Mouse (Mus musculus): ENCODE data around the gene Lrrc27. TPM values are rescaled to one million over a fixed set of nuclear protein-coding genes. Genes with fewer than 3 reads are reported as not detected.

The Lrrc27 gene
- polyA plus RNA-seq, 1 experiment from 2014 or later: 6.3 TPM

GRCm38 (mm10) chr7:139224070-139224469 is 11.3 kb downstream of the Lrrc27 start:
- Histone ChIP-seq H3K9ac (ENCODE audit: low read length) (no peak overlapping the region), H3K4me2 (ENCODE audit: low read depth, low read length, severe bottlenecking) (no peak overlapping the region), H3K27me3 (ENCODE audit: control insufficient read depth, insufficient read depth, low read length) (no peaks in the 10 kb centered on the region), H3K9me3 (ENCODE audit: control insufficient read depth, low read length) (no peaks in the 10 kb centered on the region), H3K36me3 (ENCODE audit: control insufficient read depth, insufficient read depth, low read length) (no peaks in the 10 kb centered on the region), H3K27ac (ENCODE audit: low read depth, low read length) (no peak overlapping the region), H3K4me3 (ENCODE audit: low read depth, low read length) (no peak overlapping the region), H3K4me1 (replicated peaks; ENCODE audit: control insufficient read depth, insufficient read depth, low read length) (no peaks in the 10 kb centered on the region)
- 83% methylated on average over 1 of the region's 1 CpGs for WGBS
- DNase-seq (ENCODE audit: low spot score): no peak
- ATAC-seq (replicated peaks; ENCODE audit: low FRiP score): no peak

GRCm38 (mm10) chr7:139224725-139225124 is 11.9 kb downstream of the Lrrc27 start:
- H3K9ac ChIP-seq (ENCODE audit: low read length): no peak overlapping the region
- WGBS: 79% methylated on average over 8 of the region's 8 CpGs

GRCm38 (mm10) chr7:139226416-139226815 is 13.6 kb downstream of the Lrrc27 start:
- 87% methylated on average over 7 of the region's 7 CpGs for WGBS
- ATAC-seq (replicated peaks; ENCODE audit: low FRiP score) (no peak), DNase-seq (ENCODE audit: low spot score) (peak; percentile 47)
- H3K27ac ChIP-seq (ENCODE audit: low read depth, low read length): no peak overlapping the region
- no peaks in the 10 kb centered on the region for H3K27me3 ChIP-seq (ENCODE audit: control insufficient read depth, insufficient read depth, low read length)
- H3K9me3 ChIP-seq (ENCODE audit: control insufficient read depth, low read length): no peaks in the 10 kb centered on the region
- H3K4me1 ChIP-seq (replicated peaks; ENCODE audit: control insufficient read depth, insufficient read depth, low read length): no peaks in the 10 kb centered on the region
- no peak overlapping the region for H3K4me2 ChIP-seq (ENCODE audit: low read depth, low read length, severe bottlenecking)
- no peak overlapping the region for H3K4me3 ChIP-seq (ENCODE audit: low read depth, low read length)
- no peaks in the 10 kb centered on the region for H3K36me3 ChIP-seq (ENCODE audit: control insufficient read depth, insufficient read depth, low read length)
- no peak overlapping the region for H3K9ac ChIP-seq (ENCODE audit: low read length)

More at GRCm38 (mm10) chr7:139224725-139225124, 11.9 kb downstream of the Lrrc27 start:
- no peak overlapping the region for H3K4me2 ChIP-seq (ENCODE audit: low read depth, low read length, severe bottlenecking)
- no peaks in the 10 kb centered on the region for H3K9me3 ChIP-seq (ENCODE audit: control insufficient read depth, low read length)
- ATAC-seq (replicated peaks; ENCODE audit: low FRiP score): no peak
- no peak for DNase-seq (ENCODE audit: low spot score)
- H3K36me3 ChIP-seq (ENCODE audit: control insufficient read depth, insufficient read depth, low read length): no peaks in the 10 kb centered on the region
- no peak overlapping the region for H3K4me3 ChIP-seq (ENCODE audit: low read depth, low read length)
- H3K27me3 ChIP-seq (ENCODE audit: control insufficient read depth, insufficient read depth, low read length): no peaks in the 10 kb centered on the region
- H3K27ac ChIP-seq (ENCODE audit: low read depth, low read length): no peak overlapping the region
- H3K4me1 ChIP-seq (replicated peaks; ENCODE audit: control insufficient read depth, insufficient read depth, low read length): no peaks in the 10 kb centered on the region

- H3K4me1 ChIP-seq (replicated peaks; ENCODE audit: control insufficient read depth, insufficient read depth, low read length): no peaks in the 10 kb centered on the region
- H3K9me3 ChIP-seq (ENCODE audit: control insufficient read depth, low read length): no peaks in the 10 kb centered on the region
- no peak for DNase-seq (ENCODE audit: low spot score)
- no peaks in the 10 kb centered on the region for H3K36me3 ChIP-seq (ENCODE audit: control insufficient read depth, insufficient read depth, low read length)
- no peak overlapping the region for H3K27ac ChIP-seq (ENCODE audit: low read depth, low read length)
- no peak overlapping the region for H3K4me3 ChIP-seq (ENCODE audit: low read depth, low read length)
- 84% methylated on average over 6 of the region's 6 CpGs for WGBS
- no peaks in the 10 kb centered on the region for H3K27me3 ChIP-seq (ENCODE audit: control insufficient read depth, insufficient read depth, low read length)
- ATAC-seq (replicated peaks; ENCODE audit: low FRiP score): no peak
- no peak overlapping the region for H3K4me2 ChIP-seq (ENCODE audit: low read depth, low read length, severe bottlenecking)
- no peak overlapping the region for H3K9ac ChIP-seq (ENCODE audit: low read length)
These were observed 15.8 kb downstream of the Lrrc27 start for GRCm38 (mm10) chr7:139228447-139229171.

- Histone ChIP-seq H3K9me3 (ENCODE audit: control insufficient read depth, low read length) (no peaks in the 10 kb centered on the region), H3K27ac (ENCODE audit: low read depth, low read length) (no peak overlapping the region), H3K9ac (ENCODE audit: low read length) (no peak overlapping the region), H3K4me1 (replicated peaks; ENCODE audit: control insufficient read depth, insufficient read depth, low read length) (0 out of 2 replicates have a peak, but pooled peaks cover 4% of the 10 kb centered on the region), H3K4me2 (ENCODE audit: low read depth, low read length, severe bottlenecking) (no peak overlapping the region), H3K36me3 (ENCODE audit: control insufficient read depth, insufficient read depth, low read length) (no peaks in the 10 kb centered on the region), H3K4me3 (ENCODE audit: low read depth, low read length) (no peak overlapping the region), H3K27me3 (ENCODE audit: control insufficient read depth, insufficient read depth, low read length) (no peaks in the 10 kb centered on the region)
- WGBS: 85% methylated on average over 5 of the region's 5 CpGs
- DNase-seq (ENCODE audit: low spot score) (no peak), ATAC-seq (replicated peaks; ENCODE audit: low FRiP score) (no peak)
These were observed 17.0 kb downstream of the Lrrc27 start for GRCm38 (mm10) chr7:139229837-139230236.

GRCm38 (mm10) chr7:139230241-139230640 is 17.5 kb downstream of the Lrrc27 start:
- Histone ChIP-seq H3K9me3 (ENCODE audit: control insufficient read depth, low read length) (no peaks in the 10 kb centered on the region), H3K27me3 (ENCODE audit: control insufficient read depth, insufficient read depth, low read length) (no peaks in the 10 kb centered on the region), H3K9ac (ENCODE audit: low read length) (no peak overlapping the region), H3K4me3 (ENCODE audit: low read depth, low read length) (no peak overlapping the region), H3K27ac (ENCODE audit: low read depth, low read length) (no peak overlapping the region), H3K4me2 (ENCODE audit: low read depth, low read length, severe bottlenecking) (no peak overlapping the region), H3K36me3 (ENCODE audit: control insufficient read depth, insufficient read depth, low read length) (no peaks in the 10 kb centered on the region), H3K4me1 (replicated peaks; ENCODE audit: control insufficient read depth, insufficient read depth, low read length) (0 out of 2 replicates have a peak, but pooled peaks cover 4% of the 10 kb centered on the region)
- DNase-seq (ENCODE audit: low spot score): no peak
- ATAC-seq (replicated peaks; ENCODE audit: low FRiP score): no peak
- WGBS: 80% methylated on average over 12 of the region's 12 CpGs

- no peaks in the 10 kb centered on the region for H3K36me3 ChIP-seq (ENCODE audit: control insufficient read depth, insufficient read depth, low read length)
- no peak overlapping the region for H3K27ac ChIP-seq (ENCODE audit: low read depth, low read length)
- WGBS: 3% methylated on average over 7 of the region's 7 CpGs
These were observed 20.9 kb downstream of the Lrrc27 start for GRCm38 (mm10) chr7:139233714-139234113.

GRCm38 (mm10) chr7:139234426-139235188 is 21.8 kb downstream of the Lrrc27 start:
- 0 out of 2 replicates have a peak, but pooled peaks cover 4% of the 10 kb centered on the region for H3K4me1 ChIP-seq (replicated peaks; ENCODE audit: control insufficient read depth, insufficient read depth, low read length)
- H3K4me2 ChIP-seq (ENCODE audit: low read depth, low read length, severe bottlenecking): no peak overlapping the region
- H3K27ac ChIP-seq (ENCODE audit: low read depth, low read length): no peak overlapping the region
- DNase-seq (ENCODE audit: low spot score) (peak; percentile 69), ATAC-seq (replicated peaks; ENCODE audit: low FRiP score) (peak; percentile 47; the same call in 1 of the 2 replicates)
- H3K36me3 ChIP-seq (ENCODE audit: control insufficient read depth, insufficient read depth, low read length): no peaks in the 10 kb centered on the region
- H3K9ac ChIP-seq (ENCODE audit: low read length): no peak overlapping the region
- H3K9me3 ChIP-seq (ENCODE audit: control insufficient read depth, low read length): no peaks in the 10 kb centered on the region
- no peaks in the 10 kb centered on the region for H3K27me3 ChIP-seq (ENCODE audit: control insufficient read depth, insufficient read depth, low read length)
- no peak overlapping the region for H3K4me3 ChIP-seq (ENCODE audit: low read depth, low read length)
- WGBS: 12% methylated on average over 18 of the region's 18 CpGs

More at GRCm38 (mm10) chr7:139233714-139234113, 20.9 kb downstream of the Lrrc27 start:
- ATAC-seq (replicated peaks; ENCODE audit: low FRiP score): peak; percentile 81
- Histone ChIP-seq H3K9ac (ENCODE audit: low read length) (no peak overlapping the region), H3K4me1 (replicated peaks; ENCODE audit: control insufficient read depth, insufficient read depth, low read length) (0 out of 2 replicates have a peak, but pooled peaks cover 4% of the 10 kb centered on the region), H3K27me3 (ENCODE audit: control insufficient read depth, insufficient read depth, low read length) (no peaks in the 10 kb centered on the region), H3K4me3 (ENCODE audit: low read depth, low read length) (no peak overlapping the region), H3K4me2 (ENCODE audit: low read depth, low read length, severe bottlenecking) (no peak overlapping the region), H3K9me3 (ENCODE audit: control insufficient read depth, low read length) (no peaks in the 10 kb centered on the region)
- peak; percentile 88 for DNase-seq (ENCODE audit: low spot score)

All from forebrain, embryonic 11.5 days (tissue).